7 mouse cellular contexts compared by ENCODE assay signal in genomic region chr13:58273411-58274258, GRCm38 (mm10). TPM values are rescaled to one million over a fixed set of nuclear protein-coding genes. Genes with fewer than 3 reads are reported as not detected.
A peak's percentile ranks its signal among the peaks of the same experiment; 100 is the strongest.
DNase-seq lines count a peak whose midpoint lies in the region; ATAC-seq and TF ChIP-seq lines count a peak whose summit lies in the region.

No protein-coding gene starts in this region.

- no peak for TF ChIP-seq POLR2A in ES-Bruce4 (IDR thresholded peaks at IDR 0.05; ENCODE audit: insufficient read depth, low read length)

- H3K9me3 ChIP-seq in ES-Bruce4 (replicated peaks; ENCODE audit: control insufficient read depth, insufficient read depth, low read length, poor library complexity, severe bottlenecking) = no peaks in the 10 kb centered on the region
- H3K9me3 ChIP-seq in heart, embryonic 13.5 days = no peaks in the 10 kb centered on the region

- H3K4me3 ChIP-seq in ES-Bruce4 (ENCODE audit: low read depth, low read length) = peak overlapping the region; percentile 67
- peak overlapping the region; percentile 95 for H3K4me3 ChIP-seq in heart, embryonic 13.5 days
- H3K4me3 ChIP-seq in macrophage (ENCODE audit: inconsistent target) = peak overlapping the region; percentile 19

- intact Hi-C loops in left cerebral cortex, postnatal 14 days (cut with DNase I) = no loop called here

- WGBS in heart, embryonic 13.5 days = under 1% methylated on average over 73 of the region's 115 CpGs
- WGBS in macrophage (ENCODE audit: missing documents) = under 1% methylated on average over 88 of the region's 115 CpGs

- H3K4me1 ChIP-seq in ES-Bruce4 (ENCODE audit: control insufficient read depth, insufficient read depth, low read length) = no peaks in the 10 kb centered on the region
- peaks cover 24% of the 10 kb centered on the region for H3K4me1 ChIP-seq in heart, embryonic 13.5 days

- peak; percentile 31 for DNase-seq in WW6 (ENCODE audit: low read depth, low spot score)
- DNase-seq in embryo, embryonic 11 days = peak; percentile 67
- DNase-seq in left cerebral cortex, postnatal 14 days (ENCODE audit: low spot score in 2 of 2) = peak; percentile 8 to 15
- peak; percentile 32 for DNase-seq in right cerebral cortex, postnatal 14 days

- H3K79me2 ChIP-seq in macrophage (ENCODE audit: inconsistent target) = no peaks in the 10 kb centered on the region

- peak; percentile 32; the same call in 1 of the 2 replicates for ATAC-seq in heart, embryonic 13.5 days (ENCODE audit: extremely low read depth, insufficient number of reproducible peaks, low FRiP score, low TSS enrichment)

- H3K27ac ChIP-seq in ES-Bruce4 (ENCODE audit: insufficient read depth, low read length) (no peak overlapping the region), macrophage (no peak overlapping the region)
- peak overlapping the region; percentile 84 for H3K27ac ChIP-seq in heart, embryonic 13.5 days (replicated peaks)

- no peak for TF ChIP-seq EP300 in ES-Bruce4 (IDR thresholded peaks at IDR 0.05; ENCODE audit: insufficient read depth, low read depth, low read length)

- peaks cover 5% of the 10 kb centered on the region for H3K27me3 ChIP-seq in ES-Bruce4 (ENCODE audit: control insufficient read depth, insufficient read depth, low read length, poor library complexity, severe bottlenecking)
- peaks cover 16% of the 10 kb centered on the region for H3K27me3 ChIP-seq in heart, embryonic 13.5 days (replicated peaks)

- peak overlapping the region; percentile 89 for H3K4me2 ChIP-seq in heart, embryonic 13.5 days

- H3K9ac ChIP-seq in ES-Bruce4 (ENCODE audit: low read depth, poor library complexity, severe bottlenecking) = peak overlapping the region; percentile 70
- peak overlapping the region; percentile 94 for H3K9ac ChIP-seq in heart, embryonic 13.5 days

- no peak for TF ChIP-seq CTCF in ES-Bruce4 (IDR thresholded peaks at IDR 0.05; ENCODE audit: low read depth, low read length)

- H3K36me3 ChIP-seq in ES-Bruce4 (ENCODE audit: control insufficient read depth, insufficient read depth, low read length, poor library complexity, severe bottlenecking) = no peaks in the 10 kb centered on the region
- H3K36me3 ChIP-seq in heart, embryonic 13.5 days = no peaks in the 10 kb centered on the region
- no peaks in the 10 kb centered on the region for H3K36me3 ChIP-seq in macrophage (ENCODE audit: inconsistent target)

RNA-seq across cellular contexts. Expression of gene Gkap1, which starts 1.9 kb away (rescaled TPM):
- polyA plus RNA-seq in ES-Bruce4 (2011; ENCODE audit: insufficient read depth, insufficient read length, low read depth, missing spikeins) (41.8 and 44.2 TPM in 2 replicates), macrophage (2018) (19.3 to 36.5 TPM (median 25.1 TPM) in 3 replicates)
- 15.6 and 16.0 TPM in 2 replicates for polyA plus RNA-seq in heart, embryonic 13.5 days (2015; fragmentation: Nextera tagmentation; extraction: Ambion mirVana)
- total RNA-seq in left cerebral cortex, postnatal 14 days (2021) = 10 to 100 TPM; 13.7 to 18.4 TPM
- 10 to 100 TPM; 15.5 to 44.4 (median 28.6) TPM for total RNA-seq in macrophage (2018; cell fraction: chromatin; rRNA removed)
- total RNA-seq in macrophage (2018; cell fraction: cytosol; rRNA removed) = 10 to 100 TPM; 10.4 to 24.3 (median 16.6) TPM
- 10 to 100 TPM in 23 of 26 experiments, 1 to 10 TPM in 3; 8.1 to 36.0 (median 17.0) TPM for total RNA-seq in macrophage (2018; cell fraction: nucleus; rRNA removed)

RNA-seq across cellular contexts. Expression of gene Ubqln1, which starts 58.2 kb away (rescaled TPM):
- 176 and 182 TPM in 2 replicates for polyA plus RNA-seq in ES-Bruce4 (2011; ENCODE audit: insufficient read depth, insufficient read length, low read depth, missing spikeins)
- 70.3 and 71.3 TPM in 2 replicates for polyA plus RNA-seq in heart, embryonic 13.5 days (2015; fragmentation: Nextera tagmentation; extraction: Ambion mirVana)
- total RNA-seq in left cerebral cortex, postnatal 14 days (2021) = 100 to 1,000 TPM; 129 to 140 TPM
- total RNA-seq in macrophage (2018; cell fraction: chromatin; rRNA removed) = 10 to 100 TPM; 15.3 to 49.2 (median 34.0) TPM
- 10 to 100 TPM; 59.5 to 74.1 (median 66.3) TPM for total RNA-seq in macrophage (2018; cell fraction: cytosol; rRNA removed)
- total RNA-seq in macrophage (2018; cell fraction: nucleus; rRNA removed) = 10 to 100 TPM; 23.6 to 67.9 (median 41.5) TPM
- 51.3 to 88.5 TPM (median 66.0 TPM) in 3 replicates for polyA plus RNA-seq in macrophage (2018)

Comparison
In these comparisons a context has a peak if more than half of its experiments do, and no peak if none do; other contexts are left out.
1. H3K4me3 ChIP-seq: peak in every context shown above with its lines; median percentile 95 in heart, embryonic 13.5 days; 67 in ES-Bruce4; 19 in macrophage.
2. DNase-seq: peak in every context shown above with its lines; median percentile 67 in embryo, embryonic 11 days; 32 in right cerebral cortex, postnatal 14 days; 31 in WW6; 12 in left cerebral cortex, postnatal 14 days.